Mouse (Mus musculus) lung, adult 2 months (tissue): ENCODE results near the gene Atp1a1.

Source experiments
- CTCF ChIP-seq: fragments of 200-500 bp; IDR thresholded peaks from 2 replicates; pipeline ENCODE4 v1.5.1; 2011; ENCODE audit warnings: mild to moderate bottlenecking, low read length, control low read depth; ENCODE audit not compliant: insufficient read depth
- POLR2A ChIP-seq: fragments of 200-500 bp; IDR thresholded peaks from 2 replicates; pipeline ENCODE4 v1.6.1; 2011; ENCODE audit warnings: low read depth, mild to moderate bottlenecking, control low read depth, low read length, borderline replicate concordance; ENCODE audit errors: extremely low read depth

- TF ChIP-seq POLR2A (no peak), CTCF (no peak)
Measured at GRCm38 (mm10) chr3:101645569-101646106, 41.2 kb upstream of the Atp1a1 start.
